Mouse (Mus musculus): ENCODE data around the gene Maml2.
A peak's percentile ranks its signal among the peaks of the same experiment; 100 is the strongest.

Gene Maml2

DNA sequence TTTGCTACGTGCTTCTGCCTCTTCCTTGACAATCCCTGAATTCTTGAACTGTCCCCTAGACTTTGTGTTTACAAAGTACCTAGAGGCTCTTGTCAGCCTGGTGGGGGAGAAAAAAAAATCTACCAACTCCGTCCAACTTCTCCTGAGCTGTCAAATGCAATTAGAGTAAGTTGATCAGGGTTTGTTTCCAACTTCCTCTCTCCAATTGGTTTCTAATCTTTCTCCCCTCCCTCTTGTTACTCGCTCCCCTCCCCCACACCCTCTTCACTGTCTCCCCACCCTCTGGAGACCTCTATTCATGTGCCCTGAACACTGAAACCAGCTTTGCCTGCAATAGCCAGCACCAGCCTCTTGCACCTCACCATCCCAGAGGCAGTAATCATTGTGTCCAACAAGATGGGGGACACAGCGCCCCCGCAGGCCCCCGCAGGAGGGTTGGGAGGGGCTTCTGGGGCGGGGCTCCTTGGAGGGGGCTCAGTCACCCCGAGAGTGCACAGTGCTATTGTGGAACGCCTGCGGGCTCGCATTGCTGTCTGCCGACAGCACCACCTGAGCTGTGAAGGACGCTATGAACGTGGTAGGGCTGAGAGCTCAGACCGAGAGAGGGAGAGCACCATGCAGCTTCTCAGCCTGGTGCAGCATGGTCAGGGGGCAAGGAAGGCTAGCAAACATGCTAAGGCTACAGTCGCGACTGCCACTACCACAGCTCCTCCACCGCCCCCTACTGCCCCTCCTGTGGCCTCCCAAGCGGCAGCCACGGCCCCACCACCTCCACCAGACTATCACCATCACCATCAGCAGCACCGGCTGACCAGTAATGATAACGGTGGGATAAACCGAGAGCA lies at the start of gene Maml2:
Gene Maml2 (plus strand): TSS at position 290 of the 845 bp plus-strand sequence.
- peak; percentile 80 for DNase-seq (ENCODE audit: low spot score)

DNA sequence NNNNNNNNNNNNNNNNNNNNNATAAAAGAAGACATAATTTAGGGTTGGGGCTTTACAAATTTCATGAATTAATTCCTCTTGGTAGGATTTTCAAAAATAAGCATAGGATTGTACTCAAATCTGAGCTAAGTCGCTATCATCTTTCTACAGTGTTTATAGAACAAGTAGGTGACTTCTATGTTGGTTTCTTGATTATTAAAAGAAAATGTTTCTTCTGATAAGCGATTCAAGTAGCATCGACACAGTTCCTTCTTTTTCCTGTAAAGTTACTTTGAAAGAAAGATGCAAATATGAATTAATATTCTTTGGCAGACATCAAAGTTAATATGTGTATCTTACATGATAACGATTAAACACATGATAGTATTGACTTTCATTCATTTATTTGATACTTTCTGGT lies 49.7 kb upstream of the Maml2 start:
- DNase-seq (ENCODE audit: low spot score): no peak

DNA sequence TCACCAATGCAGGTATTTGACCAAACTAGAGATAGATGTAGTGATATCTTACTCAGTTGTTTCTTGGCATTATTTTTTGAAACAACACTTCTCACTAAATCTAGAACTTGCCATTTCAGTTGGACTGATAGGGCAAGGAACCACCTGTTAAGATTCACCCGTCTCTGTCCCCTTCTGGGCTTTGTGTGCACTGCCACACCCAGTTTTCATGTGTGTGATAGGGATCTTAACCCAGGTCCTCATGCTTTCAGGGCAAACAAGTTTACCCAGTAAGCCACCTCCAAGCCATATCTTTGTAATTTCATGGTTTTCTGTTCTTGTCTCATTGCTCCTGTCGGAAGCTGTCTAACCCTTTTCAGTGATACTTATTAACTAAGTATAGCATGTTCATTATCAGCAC lies 46.5 kb upstream of the Maml2 start:
- DNase-seq (ENCODE audit: low spot score): no peak

DNA sequence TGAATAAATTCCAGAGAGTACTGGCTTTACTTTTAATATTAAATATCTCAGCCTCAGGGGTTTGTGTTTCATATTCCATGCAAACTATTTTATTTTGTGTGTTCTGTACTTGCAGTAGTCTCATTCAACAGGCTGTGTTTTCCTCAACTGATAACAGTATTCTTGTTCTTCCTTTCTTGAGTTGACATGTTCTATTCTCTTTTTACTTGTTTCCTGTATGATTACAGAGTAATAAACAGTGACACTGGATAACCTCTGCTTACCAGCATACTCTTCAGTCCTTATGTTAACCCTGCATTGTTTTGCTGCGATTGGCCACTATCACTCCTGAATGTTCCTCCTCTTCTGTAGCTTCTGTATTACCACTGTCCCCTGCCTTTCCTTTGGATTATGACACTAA lies 41.0 kb upstream of the Maml2 start:
- DNase-seq (ENCODE audit: low spot score): no peak

DNA sequence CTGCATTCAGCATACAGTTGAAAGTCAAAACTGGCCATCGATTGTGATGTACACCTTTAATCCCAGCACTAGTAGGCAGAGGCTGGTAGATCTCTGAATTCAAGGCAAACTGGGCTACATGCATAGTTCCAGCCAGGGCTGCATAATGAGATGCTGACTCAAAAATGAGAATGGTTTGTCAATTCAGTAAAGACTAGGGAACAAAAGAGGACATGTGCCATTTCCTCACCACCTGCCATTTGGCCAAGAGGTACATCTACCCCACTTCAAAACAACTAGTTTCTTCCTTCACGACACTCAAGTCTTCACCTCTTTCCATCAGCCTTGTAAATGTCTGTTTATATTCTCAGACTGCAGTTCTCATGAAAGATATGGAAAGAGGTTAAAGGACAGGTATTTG lies 39.6 kb upstream of the Maml2 start:
- DNase-seq (ENCODE audit: low spot score): no peak

DNA sequence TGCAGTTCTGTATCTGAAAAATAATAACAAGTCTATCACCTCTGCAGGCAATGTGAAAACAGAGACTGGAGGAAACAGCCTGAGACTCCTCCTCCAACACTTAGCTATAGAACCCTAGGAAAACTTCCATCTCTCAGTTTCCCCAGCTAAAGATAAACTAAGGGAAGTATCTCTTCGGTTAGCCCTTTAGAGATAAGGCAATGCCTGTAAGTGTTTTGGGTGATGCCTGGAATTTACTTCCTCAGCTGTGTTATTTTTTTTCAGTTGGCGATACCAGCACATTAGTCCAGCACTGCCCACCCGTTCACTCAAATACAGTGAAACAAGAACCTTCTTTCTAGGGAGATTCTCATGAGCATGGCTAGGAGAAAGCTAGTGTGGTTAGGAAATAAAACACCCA lies 36.8 kb upstream of the Maml2 start:
- DNase-seq (ENCODE audit: low spot score): no peak

DNA sequence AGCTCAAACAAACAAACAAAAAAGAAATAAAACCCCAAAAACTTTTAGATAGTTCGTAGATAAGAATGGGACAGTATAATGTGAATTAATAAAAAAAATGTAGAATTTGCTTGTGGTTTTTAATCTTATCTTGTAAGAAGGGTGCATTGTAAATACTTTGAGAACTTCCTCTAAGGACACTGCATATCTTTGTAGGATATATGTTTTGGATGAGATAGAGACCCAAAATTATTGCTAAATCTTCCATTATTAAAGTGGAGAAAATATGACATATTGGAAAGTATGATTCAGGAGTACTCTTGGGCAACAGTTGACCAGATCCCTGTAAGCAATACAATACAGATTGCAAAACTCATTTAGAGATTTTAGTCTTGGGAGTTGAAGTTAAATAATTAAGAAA lies 24.5 kb upstream of the Maml2 start:
- no peak for DNase-seq (ENCODE audit: low spot score)

DNA sequence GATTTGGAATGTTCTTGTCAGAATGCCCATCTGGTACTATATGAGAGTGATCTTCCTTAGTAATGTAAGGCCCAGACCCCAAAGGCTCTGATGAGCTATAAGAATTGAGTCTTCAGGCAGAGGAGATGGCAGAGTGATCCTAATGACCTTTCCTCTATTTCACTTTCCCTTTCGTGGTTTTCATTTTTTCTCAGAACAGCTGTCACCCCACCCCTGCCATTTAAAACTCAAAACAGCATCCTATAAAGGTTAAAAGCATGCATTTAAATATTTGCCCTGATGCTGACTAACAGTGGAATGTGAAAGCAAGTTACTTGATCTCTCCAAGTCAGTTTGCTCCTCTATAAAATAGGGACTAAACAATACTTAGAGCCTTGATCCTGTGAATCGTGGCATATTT lies 10.3 kb upstream of the Maml2 start:
- DNase-seq (ENCODE audit: low spot score): no peak

DNA sequence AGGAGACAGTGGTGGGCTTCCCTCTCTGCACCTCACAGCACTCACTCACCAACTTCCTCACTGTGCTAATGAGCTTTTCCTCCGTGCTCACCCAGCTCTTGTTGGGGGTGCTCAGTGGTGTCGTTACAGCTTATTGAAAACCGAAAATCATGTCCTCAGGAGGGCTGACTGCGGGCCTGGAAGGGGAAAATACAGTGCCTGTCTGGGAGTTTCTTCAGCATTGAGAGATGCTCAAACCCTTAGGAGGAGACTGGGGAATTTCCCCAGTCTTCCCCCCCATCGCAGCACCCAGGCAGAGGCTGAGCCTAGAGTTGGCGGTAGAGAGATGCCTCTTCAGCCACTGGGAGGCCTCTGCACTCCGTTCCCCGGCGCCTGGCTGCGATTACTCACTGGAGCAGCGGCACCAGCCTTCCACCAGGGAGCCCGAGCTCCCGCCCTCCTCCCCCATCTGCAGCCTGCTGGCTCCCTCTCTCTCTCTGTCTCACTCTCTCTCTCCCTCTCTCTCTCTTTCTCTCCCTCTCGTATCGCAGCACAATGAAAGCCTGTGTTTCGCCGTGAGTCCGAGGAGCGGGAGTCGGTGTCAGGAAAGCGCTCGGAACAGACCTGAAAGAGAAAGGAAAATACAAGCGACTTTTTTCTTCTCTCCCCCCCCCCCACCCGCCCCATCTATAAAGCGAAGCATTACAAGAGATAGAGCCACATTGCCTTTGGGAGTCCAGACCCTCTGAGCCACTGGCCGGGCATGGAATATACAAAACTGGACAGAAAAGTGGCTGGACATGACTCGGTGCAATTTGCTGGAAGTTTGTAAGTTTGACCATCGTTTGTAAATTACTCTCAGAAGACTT lies 1.3 kb upstream of the Maml2 start:
- peak; percentile 93 for DNase-seq (ENCODE audit: low spot score)

DNA sequence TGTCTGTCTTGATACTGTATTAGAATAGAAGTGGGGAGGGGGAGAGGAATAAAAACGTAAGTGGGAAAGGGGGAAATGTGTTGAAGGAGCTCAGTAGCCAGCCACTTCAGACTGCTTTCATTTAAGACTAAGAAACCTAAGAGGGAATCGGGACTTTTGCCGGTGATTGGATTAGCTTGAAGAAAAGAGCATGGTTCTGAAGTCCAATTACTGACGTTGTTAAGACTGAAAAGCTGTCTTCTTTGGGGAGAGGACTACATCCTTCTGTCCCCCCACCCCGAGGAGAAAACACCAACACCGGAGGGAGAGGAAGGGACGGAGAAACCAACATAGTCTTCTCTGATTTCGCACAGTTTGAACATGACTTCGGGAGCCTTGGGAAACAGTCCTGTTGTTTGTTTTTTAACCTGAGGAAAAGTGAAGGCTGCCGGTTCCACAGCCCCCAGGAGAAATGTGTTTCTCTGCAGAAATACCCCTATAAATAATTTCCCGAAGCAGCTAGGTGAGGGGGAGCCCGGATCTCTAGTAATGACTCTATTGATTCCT lies 562 bp upstream of the Maml2 start:
- DNase-seq (ENCODE audit: low spot score): peak; percentile 12

DNA sequence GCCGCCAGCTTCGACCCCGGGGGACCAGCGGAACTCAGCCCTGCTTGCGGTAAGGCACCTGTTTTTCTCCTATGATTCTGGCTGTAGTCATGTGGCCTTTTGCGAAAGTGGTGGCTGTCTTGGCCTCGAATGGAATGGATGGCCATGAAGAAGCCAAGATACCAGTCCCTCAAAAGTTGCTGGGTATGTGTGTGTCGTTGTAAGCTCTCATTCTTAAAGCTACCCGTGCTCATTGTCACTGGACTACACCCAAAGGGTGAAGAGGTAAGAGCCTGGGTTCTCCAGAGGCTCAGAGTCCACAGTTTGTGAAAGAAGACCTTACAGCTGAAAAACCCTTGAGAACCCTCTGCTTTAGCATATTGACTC lies 739 bp downstream of the Maml2 start:
- DNase-seq (ENCODE audit: low spot score): no peak

DNA sequence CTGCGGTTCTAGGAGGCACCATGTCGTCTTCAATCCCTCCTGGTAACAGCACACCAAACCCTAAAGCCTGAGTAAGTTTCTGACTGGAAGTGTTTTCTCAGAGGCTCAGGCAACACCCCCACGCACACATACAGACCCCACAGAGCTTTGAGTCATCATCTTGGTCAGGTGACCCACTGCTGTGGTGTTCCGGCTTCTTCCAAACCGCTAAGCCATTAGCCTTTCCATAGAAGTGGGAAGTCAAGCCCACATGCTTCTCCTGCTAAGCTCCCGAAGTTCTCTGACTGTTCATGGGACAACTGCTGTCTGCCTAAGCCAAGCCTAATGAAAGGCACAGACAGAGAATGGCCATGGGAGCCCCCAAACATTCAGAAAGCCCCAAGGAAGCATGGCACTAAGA lies 1.4 kb downstream of the Maml2 start:
- peak; percentile 22 for DNase-seq (ENCODE audit: low spot score)

DNA sequence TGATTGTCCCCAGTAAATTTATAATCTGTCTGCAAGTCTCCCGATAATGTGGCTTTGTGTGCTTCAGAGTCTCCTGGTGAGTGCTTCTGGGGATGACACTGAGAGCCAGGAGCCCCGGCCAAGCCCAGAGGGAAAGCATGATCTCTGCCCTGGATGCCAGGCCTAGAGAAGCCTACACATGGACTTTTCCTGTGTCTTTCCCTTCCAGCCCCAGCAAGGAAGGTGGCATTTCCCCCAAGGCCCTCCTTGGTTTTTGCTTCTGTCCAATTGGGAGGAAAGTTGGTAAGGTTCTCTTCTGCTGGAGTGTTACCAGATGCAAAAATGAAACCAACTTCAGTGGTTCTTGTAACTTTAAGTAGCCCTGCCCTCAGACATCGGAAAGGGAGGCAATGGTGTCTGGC lies 2.3 kb downstream of the Maml2 start:
- peak; percentile 24 for DNase-seq (ENCODE audit: low spot score)

DNA sequence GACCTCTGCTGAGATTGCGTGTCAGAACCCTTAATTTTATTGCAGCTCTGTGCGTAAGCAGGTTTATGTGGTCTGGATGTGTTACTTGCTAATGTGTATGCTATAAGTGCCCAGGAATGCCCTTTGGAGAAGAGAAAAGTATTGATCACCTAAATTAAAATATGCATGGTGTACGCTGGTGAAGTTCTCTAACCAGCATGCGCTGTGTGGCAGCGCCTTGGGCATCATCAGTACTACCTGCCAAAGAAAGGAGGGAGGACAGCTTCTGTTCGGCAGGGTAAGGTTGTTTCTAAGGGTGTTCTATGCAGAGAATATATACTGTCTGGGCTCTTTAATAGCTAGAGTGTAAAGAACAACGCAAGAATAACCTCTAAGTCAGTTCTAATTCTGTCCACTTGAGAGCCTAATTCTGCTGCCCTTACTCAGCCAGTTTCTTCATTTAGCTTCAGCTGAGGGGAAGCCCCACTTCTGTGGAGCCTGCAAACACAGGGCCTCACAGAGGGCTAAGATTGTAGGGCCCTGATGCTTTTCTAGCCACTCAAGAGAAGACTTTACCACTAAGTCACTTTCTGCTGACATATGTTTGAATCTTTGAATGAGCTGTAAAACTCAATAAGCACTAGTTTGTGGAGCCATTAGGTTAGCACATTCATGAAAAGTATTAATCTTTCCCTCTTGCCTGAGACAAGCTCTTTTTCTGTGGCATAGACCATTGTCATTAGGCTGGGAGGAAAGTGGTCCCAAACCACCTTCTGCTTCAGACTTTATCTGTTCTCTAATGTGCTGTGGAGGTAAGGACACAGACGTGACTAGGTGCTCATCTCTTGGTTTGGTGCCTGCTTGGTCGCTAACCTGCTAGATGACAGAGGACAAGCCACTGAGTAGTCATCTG lies 3.4 kb downstream of the Maml2 start:
- DNase-seq (ENCODE audit: low spot score): peak; percentile 43

DNA sequence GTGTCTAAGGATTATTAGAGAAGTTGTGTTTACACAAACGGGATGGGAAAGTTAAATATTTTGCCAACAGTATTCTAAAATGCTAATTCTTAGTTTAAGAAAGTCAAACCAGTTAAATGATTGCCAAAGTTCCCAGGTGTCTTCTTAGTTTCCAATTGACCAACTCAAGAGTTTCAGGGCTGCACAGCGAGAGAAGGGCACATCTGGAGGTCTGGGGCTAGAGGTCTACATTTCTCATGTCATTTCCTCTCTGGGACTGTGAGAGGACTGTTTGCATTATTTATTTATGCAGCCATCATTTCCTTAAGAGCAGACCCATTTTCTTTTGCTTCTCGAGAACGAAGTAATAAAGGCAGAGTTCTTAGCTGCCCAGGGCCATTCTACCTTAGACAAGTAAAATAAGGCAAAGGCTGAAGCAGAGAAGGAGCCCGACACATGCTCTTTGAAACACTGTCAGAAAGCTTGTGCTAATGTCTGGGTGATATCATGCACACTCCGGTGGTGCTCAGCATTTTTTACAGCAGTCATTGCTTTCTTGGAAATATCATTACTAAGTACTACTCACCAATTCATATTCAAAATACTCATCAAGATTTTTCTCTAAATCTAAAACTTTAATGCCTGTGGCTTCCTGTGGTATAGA lies 4.5 kb downstream of the Maml2 start:
- no peak for DNase-seq (ENCODE audit: low spot score)

DNA sequence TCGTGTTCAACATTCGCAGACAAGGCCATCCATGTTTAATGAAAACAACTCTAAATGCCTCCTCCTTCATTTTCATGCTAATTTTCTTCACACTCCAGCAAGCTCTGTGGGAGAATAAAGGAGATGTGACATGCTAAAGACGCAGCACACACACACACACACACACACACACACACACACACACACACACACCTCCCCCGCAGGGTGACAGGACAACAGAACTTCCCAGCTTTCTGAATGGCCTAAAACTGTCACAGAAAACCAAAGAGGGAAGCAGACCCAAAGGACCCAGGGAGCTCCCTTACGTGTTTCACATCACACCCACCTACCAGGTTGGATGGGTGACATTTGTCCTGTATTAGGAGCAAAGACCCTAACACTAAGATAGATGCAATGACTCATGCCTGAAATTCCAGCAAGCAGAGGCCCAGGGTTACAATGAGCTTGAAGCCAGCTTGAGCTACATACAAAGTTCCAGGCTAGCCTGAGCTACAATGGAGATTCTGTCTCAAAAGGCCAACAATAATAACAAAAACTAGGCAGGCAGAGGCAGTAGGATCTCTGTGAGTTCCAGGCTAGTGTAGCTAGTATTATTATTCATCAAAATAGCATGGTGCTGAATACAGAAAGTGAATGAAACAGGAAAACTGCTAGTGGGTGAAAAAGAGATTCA lies 5.5 kb downstream of the Maml2 start:
- DNase-seq (ENCODE audit: low spot score): no peak

DNA sequence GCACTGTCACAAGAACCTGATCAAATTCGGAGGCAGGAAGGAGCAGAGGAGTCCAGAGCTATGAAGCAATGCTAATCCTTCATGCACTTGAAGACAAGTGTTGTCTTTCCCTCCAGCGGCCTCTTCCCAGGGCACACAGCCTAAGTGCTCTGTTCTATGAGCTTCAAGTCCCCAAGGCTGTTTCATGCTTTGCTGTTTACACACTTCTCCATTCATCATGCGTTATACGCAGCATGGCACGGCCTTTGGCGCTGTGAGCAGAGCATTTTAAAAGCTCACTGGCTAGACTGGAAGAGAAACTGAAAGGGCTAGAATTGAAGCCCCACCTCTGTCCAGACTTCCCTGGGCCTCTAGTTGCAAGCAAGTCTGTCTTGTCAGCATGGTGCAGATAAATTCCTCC lies 6.2 kb downstream of the Maml2 start:
- no peak for DNase-seq (ENCODE audit: low spot score)

DNA sequence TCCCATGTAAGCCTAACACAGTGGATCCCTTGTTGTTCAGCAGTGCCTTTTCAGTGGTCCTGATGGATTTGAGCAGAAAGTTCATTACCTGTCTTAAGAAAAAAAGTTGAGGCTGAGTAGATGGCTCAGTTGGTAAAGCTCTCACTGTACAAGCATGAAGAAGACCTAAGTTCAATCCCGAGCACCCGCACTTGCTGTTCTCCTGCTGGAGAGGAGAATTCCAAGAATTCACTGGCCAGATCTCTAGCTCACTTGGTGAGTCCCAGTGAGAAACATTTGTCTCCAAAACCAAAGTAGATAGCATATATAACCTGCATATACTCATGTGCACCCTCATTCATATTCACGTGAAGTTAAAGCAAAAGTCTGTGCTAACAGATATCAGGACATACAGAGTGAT lies 8.7 kb downstream of the Maml2 start:
- no peak for DNase-seq (ENCODE audit: low spot score)

DNA sequence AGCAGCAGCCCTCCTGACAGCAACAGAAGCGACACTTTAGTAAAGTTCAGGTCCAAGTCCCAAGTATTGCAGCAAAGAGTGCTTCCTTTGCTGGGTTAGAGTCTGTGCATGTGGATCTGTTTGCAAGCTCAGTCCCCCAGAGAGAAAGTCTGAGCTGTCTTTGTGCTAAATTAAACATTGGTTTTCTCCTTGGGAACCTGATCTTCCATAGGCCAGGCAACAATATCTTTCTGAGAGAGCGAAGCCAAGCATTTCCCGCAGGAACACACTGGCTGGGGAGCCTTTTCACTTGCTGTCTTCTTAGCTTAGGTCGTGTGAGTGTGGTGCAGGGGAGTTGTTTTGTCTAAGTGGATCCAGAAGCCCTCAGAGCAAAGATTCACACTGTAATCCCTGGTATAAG lies 9.5 kb downstream of the Maml2 start:
- no peak for DNase-seq (ENCODE audit: low spot score)

DNA sequence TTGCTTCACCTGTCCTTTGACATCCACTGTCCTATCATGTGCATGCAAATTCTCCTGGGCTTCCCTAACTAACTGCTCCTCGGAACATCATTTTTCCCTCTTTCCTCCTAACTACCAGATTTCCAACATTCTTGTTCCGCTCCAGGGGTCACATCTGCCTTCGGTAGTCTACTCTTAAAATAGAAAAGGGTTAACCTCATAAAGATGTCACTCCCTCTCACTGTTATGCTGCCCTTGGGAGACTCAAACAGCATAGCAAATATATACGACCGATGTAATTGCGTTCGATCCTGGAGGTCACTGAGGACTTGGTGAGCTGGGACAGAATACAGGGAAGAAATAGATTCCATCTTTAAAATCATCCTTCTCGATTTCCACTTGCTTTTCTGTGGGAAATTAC lies 11.0 kb downstream of the Maml2 start:
- DNase-seq (ENCODE audit: low spot score): no peak

DNA sequence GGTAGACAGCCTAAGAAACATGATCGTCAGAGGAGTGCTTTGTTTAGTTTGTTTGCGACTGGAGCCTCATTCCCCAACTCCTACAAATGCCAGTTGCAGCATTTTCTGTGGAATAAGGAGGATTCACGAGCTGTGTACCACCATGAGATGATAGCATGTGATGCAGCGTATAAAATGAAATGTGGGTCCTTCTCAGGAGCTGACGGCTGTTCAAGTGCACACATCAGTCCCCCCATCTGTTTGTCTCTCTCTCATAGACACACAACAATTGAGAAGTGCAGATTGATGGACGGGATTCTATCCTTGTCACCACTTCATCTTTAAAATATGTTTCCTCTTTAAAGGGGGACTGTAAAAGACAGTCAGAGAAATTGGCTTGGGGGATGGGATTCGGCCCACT lies 12.1 kb downstream of the Maml2 start:
- no peak for DNase-seq (ENCODE audit: low spot score)
